Mouse (Mus musculus) brain, embryonic 14.5 days (tissue): Measurements from ENCODE around the gene Kcmf1.

ENCODE experiments used
- CTCF ChIP-seq: fragments of 200-500 bp; IDR thresholded peaks from 2 replicates; pipeline ENCODE4 v1.5.1; 2012; ENCODE audit warnings: inconsistent platforms, mild to moderate bottlenecking, moderate library complexity, borderline replicate concordance; ENCODE audit not compliant: insufficient read depth, insufficient read length; ENCODE audit errors: extremely low read depth
- POLR2A ChIP-seq: fragments of 200-500 bp; IDR thresholded peaks from 2 replicates; pipeline ENCODE4 v1.6.1; 2012; ENCODE audit warnings: mild to moderate bottlenecking, inconsistent platforms, borderline replicate concordance; ENCODE audit not compliant: poor library complexity, insufficient read depth, insufficient read length, severe bottlenecking; ENCODE audit errors: extremely low read depth

DNA sequence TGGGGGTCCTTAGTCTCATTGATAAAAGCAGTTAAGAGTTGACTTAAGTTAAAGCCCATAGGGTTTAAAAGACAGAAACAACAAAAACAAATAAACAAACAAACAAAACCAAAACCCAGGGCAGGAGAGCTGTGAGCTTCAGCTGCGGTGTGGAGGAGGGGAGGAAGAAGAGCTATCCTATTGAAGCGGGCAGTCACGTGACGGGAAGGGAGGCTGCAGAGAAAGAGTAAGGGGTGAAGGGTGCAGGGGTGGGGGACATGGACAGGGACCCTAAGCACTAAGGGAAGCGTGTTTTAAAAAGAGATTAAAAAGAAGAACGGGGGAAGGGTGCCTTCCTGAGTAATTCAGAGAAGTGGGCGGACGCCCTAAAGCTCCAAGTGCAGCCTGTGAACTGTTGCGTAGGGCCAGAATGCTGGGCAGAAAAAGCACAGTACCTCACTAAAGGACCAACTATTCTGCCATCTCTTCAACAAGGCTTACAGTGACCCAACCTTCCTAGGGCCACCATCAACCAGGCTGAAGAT, 18.8 kb upstream of the Kcmf1 start:
- no peak for TF ChIP-seq CTCF
- TF ChIP-seq POLR2A: no peak
